In the genomic region with DNA sequence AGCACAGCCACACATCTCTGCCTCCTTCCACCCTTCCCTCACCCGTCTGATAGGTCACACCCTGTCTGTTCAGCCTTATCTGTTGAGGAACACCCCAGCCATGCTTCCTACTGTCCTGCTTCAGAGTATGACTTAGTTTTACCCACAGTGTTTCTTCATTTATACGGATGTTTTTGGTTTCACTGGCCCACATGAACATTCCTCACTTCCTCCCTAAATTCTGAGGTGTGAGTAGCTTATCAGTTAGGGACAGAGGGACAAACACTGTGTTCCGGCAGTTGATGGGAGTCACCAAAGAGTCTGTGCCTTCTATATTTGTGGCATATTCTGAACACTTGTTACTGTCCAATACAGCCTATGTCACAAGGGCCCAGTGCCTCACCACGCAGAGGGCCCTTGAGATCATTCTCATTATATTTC, we compare ENCODE assay signal across 13 mouse cellular contexts.
DNase-seq lines count a peak whose midpoint lies in the region; ATAC-seq and TF ChIP-seq lines count a peak whose summit lies in the region.
"Had no signal": no experiment of that assay in that cellular context is flagged by ENCODE, and none has a peak within 500 bp of the region (broad histone marks: within the 10 kb centered on the region; RNA-seq: fewer than 3 reads in every experiment).

No protein-coding gene starts in this region.

- 65% methylated on average over 4 of the region's 4 CpGs for WGBS in lung, embryonic 14.5 days
- WGBS in liver, embryonic 13.5 days (ENCODE audit: insufficient replicate concordance): 14% methylated on average over 4 of the region's 4 CpGs
- 69% methylated on average over 4 of the region's 4 CpGs for WGBS in stomach, embryonic 15.5 days

- H3K27ac ChIP-seq in lung, embryonic 14.5 days (ENCODE audit: low read depth): no peak overlapping the region; the same call in 1 of the 2 replicates
- peak overlapping the region; percentile 96 for H3K27ac ChIP-seq in liver, embryonic 13.5 days
- peak overlapping the region; percentile 28; the same call in 1 of the 2 replicates for H3K27ac ChIP-seq in stomach, embryonic 15.5 days
- H3K27ac ChIP-seq: midbrain, embryonic 15.5 days had no signal

- H3K4me3 ChIP-seq in lung, embryonic 14.5 days (ENCODE audit: low read depth, low read length): no peak overlapping the region
- 0 out of 2 replicates have a peak overlapping the region, but pooled peaks have one; percentile 5 for H3K4me3 ChIP-seq in liver, embryonic 13.5 days (replicated peaks)
- no peak overlapping the region for H3K4me3 ChIP-seq in stomach, embryonic 15.5 days (replicated peaks)
- H3K4me3 ChIP-seq: midbrain, embryonic 15.5 days had no signal

- H3K4me1 ChIP-seq in lung, embryonic 14.5 days (ENCODE audit: insufficient read depth): no peaks in the 10 kb centered on the region
- H3K4me1 ChIP-seq in liver, embryonic 13.5 days (replicated peaks): peaks cover 42% of the 10 kb centered on the region
- H3K4me1 ChIP-seq in stomach, embryonic 15.5 days: no peaks in the 10 kb centered on the region
- H3K4me1 ChIP-seq: midbrain, embryonic 15.5 days had no signal

- peak; percentile 58; the same call in 1 of the 2 replicates for ATAC-seq in lung, embryonic 14.5 days (ENCODE audit: insufficient read depth)
- ATAC-seq in liver, embryonic 13.5 days (ENCODE audit: low read depth): peak; percentile 100
- peak; percentile 99 for ATAC-seq in stomach, embryonic 15.5 days (ENCODE audit: insufficient read depth, low FRiP score, low read depth)
- ATAC-seq: midbrain, embryonic 15.5 days had no signal

- H3K9ac ChIP-seq in lung, embryonic 14.5 days: no peak overlapping the region
- H3K9ac ChIP-seq in liver, embryonic 13.5 days: peak overlapping the region; percentile 65
- H3K9ac ChIP-seq in stomach, embryonic 15.5 days: no peak overlapping the region
- H3K9ac ChIP-seq: midbrain, embryonic 15.5 days had no signal

- H3K4me2 ChIP-seq in lung, embryonic 14.5 days: no peak overlapping the region
- peak overlapping the region; percentile 57 for H3K4me2 ChIP-seq in liver, embryonic 13.5 days
- H3K4me2 ChIP-seq in stomach, embryonic 15.5 days: no peak overlapping the region
- H3K4me2 ChIP-seq: midbrain, embryonic 15.5 days had no signal

- H3K36me3 ChIP-seq in lung, embryonic 14.5 days (ENCODE audit: insufficient read depth): no peaks in the 10 kb centered on the region
- no peaks in the 10 kb centered on the region for H3K36me3 ChIP-seq in liver, embryonic 13.5 days
- H3K36me3 ChIP-seq in stomach, embryonic 15.5 days: no peaks in the 10 kb centered on the region
- H3K36me3 ChIP-seq: midbrain, embryonic 15.5 days had no signal

- no peaks in the 10 kb centered on the region for H3K27me3 ChIP-seq in lung, embryonic 14.5 days (ENCODE audit: insufficient read depth, low read length)
- H3K27me3 ChIP-seq in liver, embryonic 13.5 days: no peaks in the 10 kb centered on the region
- H3K27me3 ChIP-seq in stomach, embryonic 15.5 days (replicated peaks): no peaks in the 10 kb centered on the region
- H3K27me3 ChIP-seq: midbrain, embryonic 15.5 days had no signal

- H3K9me3 ChIP-seq in lung, embryonic 14.5 days (ENCODE audit: low read depth, low read length): no peaks in the 10 kb centered on the region
- H3K9me3 ChIP-seq in liver, embryonic 13.5 days (replicated peaks): no peaks in the 10 kb centered on the region
- no peaks in the 10 kb centered on the region for H3K9me3 ChIP-seq in stomach, embryonic 15.5 days
- H3K9me3 ChIP-seq: midbrain, embryonic 15.5 days had no signal

- no peak for DNase-seq in lung, embryonic 14.5 days
- DNase-seq in lung, postnatal 25 days (ENCODE audit: low spot score): no peak
- DNase-seq in c-Kit-positive CD71-positive TER-119-positive erythroid progenitor cells, embryonic 14.5 days (ENCODE audit: low spot score): peak; percentile 81
- DNase-seq in liver, embryonic 13.5 days: peak; percentile 74
- DNase-seq in cerebellum, postnatal 4 days (ENCODE audit: low spot score in 2 of 2): no peak
- DNase-seq in adrenal gland, adult 18-20 months (ENCODE audit: low spot score in 2 of 2): no peak
- no peak for DNase-seq in kidney, postnatal 36 days
- DNase-seq: gastrocnemius, postnatal 36 days; kidney, adult 11 months; left cerebral cortex, postnatal 4 days; lung, postnatal 10 days had no signal

- no peak for TF ChIP-seq CTCF in lung, embryonic 14.5 days (IDR thresholded peaks at IDR 0.05; ENCODE audit: low read depth)

Comparison
In these comparisons a context has a peak if more than half of its experiments do, and no peak if none do; other contexts are left out.
1. DNase-seq: peak in c-Kit-positive CD71-positive TER-119-positive erythroid progenitor cells, embryonic 14.5 days (single experiment) and liver, embryonic 13.5 days (single experiment); none in lung, embryonic 14.5 days (single experiment), lung, postnatal 25 days (single experiment), cerebellum, postnatal 4 days (0 of 2), adrenal gland, adult 18-20 months (0 of 2) and kidney, postnatal 36 days (0 of 2).
2. Peak in every context shown above with its lines, with median percentiles within 50 percentile points of each other: ATAC-seq.